Mouse (Mus musculus) lung, postnatal 0 days (tissue): ENCODE measurements at regions not wholly inside any gene's neighbourhood (a gene's known extent, or its start where the extent isn't known, plus 50 kb on each side); places are given as distances from the start of the nearest gene placed in this dataset.
A peak's percentile ranks its signal among the peaks of the same experiment; 100 is the strongest.

Experiments used
- ATAC-seq: fragments of 200-750 bp; cut with Nextera tagmentation; 2 replicates; pipeline ENCODE4 v1.8.0; 2017; ENCODE audit warnings: moderate library complexity
- DNase-seq: peaks from one replicate; pipeline ENCODE4 v3.0.0-alpha.2; 2016; ENCODE audit warnings: low spot score
- H3K27ac ChIP-seq: fragments of 300-500 bp; sonication (generic); 2 replicates; pipeline ENCODE4 v1.5.1; 2014; ENCODE audit warnings: antibody characterized with exemption, mild to moderate bottlenecking, low read length, mixed read lengths
- H3K27me3 ChIP-seq: fragments of 300-500 bp; sonication (generic); replicated peaks from 2 replicates; pipeline ENCODE4 v1.6.1; 2014; ENCODE audit warnings: low read length, mixed read lengths; ENCODE audit not compliant: insufficient read depth
- H3K36me3 ChIP-seq: fragments of 300-500 bp; sonication (generic); 2 replicates; pipeline ENCODE4 v1.6.1; 2014; ENCODE audit warnings: low read length, mixed read lengths; ENCODE audit not compliant: insufficient read depth
- H3K4me1 ChIP-seq: fragments of 300-500 bp; sonication (generic); 2 replicates; pipeline ENCODE4 v1.6.1; 2014; ENCODE audit warnings: antibody characterized with exemption, low read depth, low read length, mixed read lengths; ENCODE audit not compliant: insufficient read depth
- H3K4me2 ChIP-seq: fragments of 300-500 bp; sonication (generic); replicated peaks from 2 replicates; pipeline ENCODE4 v1.6.1; 2014; ENCODE audit warnings: low read depth, mild to moderate bottlenecking, low read length, moderate library complexity, mixed read lengths
- H3K4me3 ChIP-seq: fragments of 300-500 bp; sonication (generic); 2 replicates; pipeline ENCODE4 v1.5.1; 2014; ENCODE audit warnings: low read depth, low read length
- H3K9ac ChIP-seq: fragments of 300-500 bp; sonication (generic); replicated peaks from 2 replicates; pipeline ENCODE4 v1.6.1; 2014; ENCODE audit warnings: low read depth, mild to moderate bottlenecking
- H3K9me3 ChIP-seq: fragments of 300-500 bp; sonication (generic); 2 replicates; pipeline ENCODE4 v1.6.1; 2016; ENCODE audit warnings: low read length, mixed read lengths
- CTCF ChIP-seq: IDR thresholded peaks from 2 replicates; pipeline ENCODE4 v1.5.1; 2016; ENCODE audit warnings: antibody characterized with exemption, mild to moderate bottlenecking
- EP300 ChIP-seq: IDR thresholded peaks from 2 replicates; pipeline ENCODE4 v1.6.1; 2016; ENCODE audit warnings: antibody characterized with exemption, mild to moderate bottlenecking, control low read depth
- WGBS: fragments of 180-500 bp; shearing (Covaris S2); extraction: QIAGEN DNeasy Blood & Tissue Kit; methylation state at CpG from one replicate; pipeline ENCODE4 v1.1.7; 2014; 5-methylcytosine and 5-hydroxymethylcytosine counted together

DNA sequence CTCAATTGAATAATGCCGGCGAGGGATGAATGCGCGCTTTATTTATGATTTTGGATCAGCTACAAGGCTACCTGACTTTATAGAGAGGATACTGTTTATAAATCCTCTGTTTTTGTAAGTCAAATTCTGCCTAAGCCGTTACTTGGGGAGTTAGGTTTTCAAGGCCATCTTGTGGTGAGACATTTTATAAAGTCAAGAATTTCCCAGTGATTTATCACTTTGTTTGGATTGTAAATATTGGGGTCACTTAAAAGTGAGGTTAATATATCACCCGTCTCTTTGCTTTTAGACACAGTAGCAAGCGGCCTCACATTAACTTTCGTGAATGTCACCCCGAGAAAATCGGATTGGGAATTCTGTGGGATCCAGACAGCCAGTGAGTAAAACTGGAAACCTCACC, 84.9 kb upstream of the Map4k3 start:
- ATAC-seq (no peak), DNase-seq (no peak)
- H3K27ac ChIP-seq, result no peak overlapping the region
- WGBS, result 60% methylated on average over 10 of the region's 10 CpGs
- no peak overlapping the region for H3K4me2 ChIP-seq
- H3K27me3 ChIP-seq, result no peaks in the 10 kb centered on the region
- no peak overlapping the region for H3K9ac ChIP-seq
- TF ChIP-seq CTCF, result no peak; the same call in 1 of the 2 replicates
- no peak for TF ChIP-seq EP300
- no peaks in the 10 kb centered on the region for H3K9me3 ChIP-seq
- no peaks in the 10 kb centered on the region for H3K36me3 ChIP-seq
- no peaks in the 10 kb centered on the region for H3K4me1 ChIP-seq
- H3K4me3 ChIP-seq, result no peak overlapping the region

- no peak overlapping the region for H3K4me3 ChIP-seq
- DNase-seq (no peak), ATAC-seq (no peak)
- no peak overlapping the region for H3K4me2 ChIP-seq
- no peaks in the 10 kb centered on the region for H3K36me3 ChIP-seq
- no peaks in the 10 kb centered on the region for H3K9me3 ChIP-seq
- no peak overlapping the region for H3K27ac ChIP-seq
- 93% methylated on average over 5 of the region's 5 CpGs for WGBS
- no peaks in the 10 kb centered on the region for H3K27me3 ChIP-seq
- no peak for TF ChIP-seq EP300
- no peak for TF ChIP-seq CTCF
- no peak overlapping the region for H3K9ac ChIP-seq
- no peaks in the 10 kb centered on the region for H3K4me1 ChIP-seq
These were observed 81.0 kb upstream of the Map4k3 start for GRCm38 (mm10) chr17:80809275-80809674.

- Histone ChIP-seq H3K4me2 (no peak overlapping the region), H3K27me3 (no peaks in the 10 kb centered on the region), H3K36me3 (no peaks in the 10 kb centered on the region), H3K4me1 (no peaks in the 10 kb centered on the region), H3K27ac (no peak overlapping the region), H3K4me3 (no peak overlapping the region), H3K9me3 (no peaks in the 10 kb centered on the region), H3K9ac (no peak overlapping the region)
- 18% methylated on average over 10 of the region's 10 CpGs for WGBS
- ATAC-seq, result peak; percentile 72
- DNase-seq, result peak; percentile 80
- TF ChIP-seq EP300 (peak; percentile 57), CTCF (no peak)
These were observed 79.8 kb upstream of the Map4k3 start for GRCm38 (mm10) chr17:80808069-80808468.

- Histone ChIP-seq H3K27ac (no peak overlapping the region), H3K9me3 (no peaks in the 10 kb centered on the region), H3K4me1 (peaks cover 20% of the 10 kb centered on the region; the same call in 1 of the 2 replicates), H3K27me3 (no peaks in the 10 kb centered on the region), H3K36me3 (no peaks in the 10 kb centered on the region), H3K4me2 (no peak overlapping the region), H3K9ac (no peak overlapping the region), H3K4me3 (no peak overlapping the region)
- DNase-seq (peak; percentile 54), ATAC-seq (peak; percentile 46)
- 46% methylated on average over 8 of the region's 8 CpGs for WGBS
- TF ChIP-seq CTCF (no peak), EP300 (peak; percentile 76)
These were observed 75.2 kb upstream of the Map4k3 start for GRCm38 (mm10) chr17:80803361-80803915.

GRCm38 (mm10) chr17:80802622-80803021, 74.3 kb upstream of the Map4k3 start:
- Histone ChIP-seq H3K4me1 (peaks cover 20% of the 10 kb centered on the region; the same call in 1 of the 2 replicates), H3K27me3 (no peaks in the 10 kb centered on the region), H3K4me3 (no peak overlapping the region), H3K27ac (peak overlapping the region; percentile 87), H3K4me2 (peak overlapping the region; percentile 47; the same call in 1 of the 2 replicates), H3K9ac (no peak overlapping the region), H3K9me3 (no peaks in the 10 kb centered on the region), H3K36me3 (no peaks in the 10 kb centered on the region)
- TF ChIP-seq CTCF, result no peak
- TF ChIP-seq EP300, result no peak
- WGBS, result 16% methylated on average over 10 of the region's 10 CpGs
- DNase-seq (peak; percentile 55), ATAC-seq (peak; percentile 27; the same call in 1 of the 2 replicates)

- Histone ChIP-seq H3K4me2 (peak overlapping the region; percentile 47; the same call in 1 of the 2 replicates), H3K4me1 (peaks cover 20% of the 10 kb centered on the region; the same call in 1 of the 2 replicates), H3K27me3 (no peaks in the 10 kb centered on the region), H3K27ac (peak overlapping the region; percentile 87), H3K9me3 (no peaks in the 10 kb centered on the region), H3K4me3 (0 out of 2 replicates have a peak overlapping the region, but pooled peaks have one; percentile 15), H3K9ac (no peak overlapping the region), H3K36me3 (no peaks in the 10 kb centered on the region)
- ATAC-seq, result no peak
- DNase-seq, result no peak
- no peak for TF ChIP-seq CTCF
- TF ChIP-seq EP300, result no peak
- 19% methylated on average over 8 of the region's 8 CpGs for WGBS
These were observed 73.7 kb upstream of the Map4k3 start for GRCm38 (mm10) chr17:80801991-80802390.
